Mouse (Mus musculus) 416B (cell line): ENCODE data around the gene Galnt13.
"Not testable (repeated sequence)": the region's sequence is repeated elsewhere in the genome, so short reads cannot be mapped to it uniquely, and the experiment has no call there.

Source experiments
- DNase-seq: peaks from one replicate; pipeline ENCODE4 v3.0.0; 2011; ENCODE audit warnings: low read depth

The Galnt13 gene

DNA sequence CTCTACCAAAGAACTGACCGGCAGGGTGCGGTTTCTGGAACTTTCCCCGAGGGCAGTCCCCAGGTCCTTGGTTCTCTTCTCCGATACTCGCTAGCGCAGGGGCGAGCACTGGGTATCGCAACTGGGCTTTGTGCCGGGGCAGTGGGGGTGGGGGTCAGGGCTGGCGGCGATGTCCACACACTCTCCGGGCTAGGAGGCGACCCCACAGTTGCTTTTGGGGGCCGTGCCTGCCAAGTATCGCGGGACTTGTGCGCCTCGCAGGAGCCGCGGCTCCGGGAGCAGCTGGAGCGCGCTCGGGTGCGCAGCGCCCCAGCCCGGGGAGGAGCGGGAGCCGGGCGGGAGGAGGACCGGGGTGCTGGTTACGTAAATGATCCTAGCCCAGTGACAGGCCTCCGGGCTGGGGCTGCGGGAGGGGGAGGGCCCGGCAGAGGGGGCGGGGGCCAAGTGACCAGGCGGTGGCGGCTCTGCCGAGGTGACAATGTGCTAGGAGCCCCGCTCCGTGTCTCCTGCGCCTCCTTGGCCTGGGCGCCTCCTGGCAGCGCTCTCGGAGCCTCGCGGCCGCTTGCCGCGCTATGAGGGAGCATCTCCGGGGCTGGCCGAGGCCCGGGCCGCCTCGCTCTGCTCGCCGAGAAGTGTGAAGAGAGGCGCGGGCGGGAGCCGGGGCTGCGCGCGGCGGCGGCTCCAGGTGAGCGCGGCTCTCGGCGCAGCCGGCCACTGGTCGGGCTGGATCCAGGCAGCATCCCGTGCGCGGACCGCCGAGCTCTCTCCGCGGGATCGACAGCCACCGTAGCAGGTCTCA lies at the start of gene Galnt13:
Gene Galnt13, plus strand, starts transcription at position 381 of the 799 bp plus-strand sequence.
- no peak for DNase-seq

DNA sequence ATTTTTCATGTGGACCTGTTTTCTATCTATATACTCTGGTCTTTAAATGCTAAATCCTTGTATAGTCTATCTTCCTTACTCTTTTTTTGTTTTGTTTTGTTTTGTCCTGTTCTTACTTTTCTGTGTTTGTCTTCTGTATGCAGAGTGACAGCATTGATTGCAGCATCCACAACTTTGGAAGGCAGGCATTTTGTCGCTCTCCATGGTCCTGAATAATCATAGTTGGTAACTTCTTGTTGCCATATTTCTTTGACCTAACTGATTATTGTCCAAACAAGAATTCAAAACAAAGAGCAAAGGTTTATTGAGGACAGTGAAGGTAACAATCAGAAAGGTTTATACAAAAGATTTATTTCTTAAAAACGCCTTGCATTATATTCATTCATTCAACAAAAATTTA lies 5.1 kb upstream of the Galnt13 start:
- DNase-seq, result peak; percentile 4

DNA sequence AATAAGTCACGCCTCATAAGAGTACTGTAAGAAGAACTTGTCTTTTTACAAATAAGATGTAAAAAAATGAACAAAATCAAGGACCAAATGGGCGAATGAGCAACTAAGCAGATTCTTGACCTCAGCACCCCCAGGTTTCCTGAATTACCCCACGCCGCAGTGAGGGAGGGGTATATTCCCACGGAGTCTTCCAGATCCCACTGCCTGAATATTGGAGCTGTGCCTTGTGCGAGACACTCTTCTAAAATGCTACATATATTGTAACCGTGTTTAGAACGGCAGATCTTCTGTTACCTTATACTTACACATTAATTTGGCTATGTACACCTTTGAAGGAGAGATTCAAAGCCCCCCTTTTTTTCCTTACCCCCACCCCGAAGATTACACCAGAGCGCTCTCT lies 737 bp upstream of the Galnt13 start:
- no peak for DNase-seq

DNA sequence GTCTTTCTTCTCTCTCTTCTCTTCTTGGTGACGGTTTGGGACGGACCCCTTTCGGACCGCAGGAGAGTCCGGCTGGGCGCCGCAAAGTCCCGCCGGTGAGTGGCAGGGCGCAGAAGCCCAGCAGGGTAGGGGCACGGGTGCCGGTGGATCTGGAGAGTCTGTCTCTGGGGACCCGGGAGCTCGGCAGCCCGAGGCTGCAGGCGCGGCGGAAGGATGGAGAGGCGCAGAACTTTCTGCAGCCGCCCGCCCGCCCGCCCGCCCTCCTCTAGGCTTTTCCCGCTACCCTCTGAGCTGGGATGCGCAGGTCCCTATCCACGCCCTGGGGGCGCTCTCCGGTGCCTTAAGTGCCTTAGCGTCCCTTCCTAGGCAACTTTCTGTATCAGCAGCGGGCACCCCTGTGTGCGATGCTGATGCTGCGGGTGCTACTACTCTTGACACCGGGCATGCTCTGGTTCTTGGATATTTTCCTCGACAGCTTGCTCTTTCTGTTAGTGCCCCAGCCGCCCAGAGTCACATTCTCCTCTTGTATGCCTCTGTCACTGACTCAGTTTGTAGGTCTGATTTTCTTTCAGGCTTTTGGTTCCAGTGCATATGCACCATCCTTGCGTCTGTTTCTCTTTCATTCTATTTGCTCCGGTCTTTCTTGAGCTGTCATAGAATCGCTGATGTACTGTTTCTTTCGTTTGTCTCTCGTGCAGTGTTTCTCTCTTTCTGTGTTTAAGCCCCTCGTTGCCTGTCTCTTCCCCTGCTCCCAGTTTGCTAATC lies 801 bp downstream of the Galnt13 start:
- DNase-seq, result no peak

DNA sequence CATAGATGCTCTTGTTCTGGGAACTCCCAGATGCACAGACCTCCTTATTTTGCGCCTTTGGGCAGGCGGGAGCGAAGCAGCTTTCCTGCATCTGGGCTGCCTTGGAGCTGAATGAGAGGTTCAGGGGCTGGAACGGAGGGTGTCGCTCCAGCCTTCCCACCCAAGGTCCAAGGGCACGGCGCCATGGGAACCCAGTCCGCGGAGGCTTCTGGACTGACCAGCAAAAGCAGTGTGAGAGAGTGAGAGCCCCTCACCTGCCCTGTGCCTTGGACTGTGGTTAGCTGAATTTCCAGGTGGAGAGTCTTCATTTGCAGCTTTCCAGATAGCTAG lies 1.3 kb downstream of the Galnt13 start:
- no peak for DNase-seq

DNA sequence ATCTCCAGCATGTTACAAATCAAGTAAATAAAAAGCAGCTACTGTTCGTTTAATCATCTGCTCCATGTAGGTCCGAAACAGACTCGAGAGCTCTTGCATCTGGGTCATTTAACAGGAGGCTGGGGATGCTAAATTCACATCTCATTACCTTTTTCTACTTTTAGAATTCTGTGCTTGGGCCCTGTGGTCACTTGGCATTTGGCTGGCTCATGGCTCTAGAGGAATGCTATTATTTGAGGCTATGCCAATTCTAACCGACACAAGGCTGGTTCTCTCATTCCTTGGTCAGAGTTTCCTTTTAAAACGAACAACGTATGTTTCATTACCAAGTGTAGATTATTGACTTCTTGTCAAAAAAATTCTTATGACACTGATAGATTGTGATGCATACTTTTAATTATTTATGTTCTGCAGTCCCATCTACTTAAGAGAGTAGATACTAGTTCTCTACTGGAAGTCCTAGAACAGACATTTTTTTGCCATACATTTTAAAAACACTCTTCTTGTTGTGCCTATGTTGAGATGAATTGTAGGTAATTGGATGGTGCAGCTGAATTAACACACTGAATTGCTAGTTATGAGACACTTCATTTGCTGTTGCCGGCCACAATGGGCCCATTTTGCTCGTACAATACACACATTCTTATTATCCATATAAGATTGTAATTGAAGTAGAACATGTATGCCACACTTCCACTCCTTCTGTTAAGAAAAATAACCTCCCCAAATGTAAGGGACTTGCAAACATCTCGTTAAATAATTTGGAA lies 6.8 kb downstream of the Galnt13 start:
- no peak for DNase-seq

DNA sequence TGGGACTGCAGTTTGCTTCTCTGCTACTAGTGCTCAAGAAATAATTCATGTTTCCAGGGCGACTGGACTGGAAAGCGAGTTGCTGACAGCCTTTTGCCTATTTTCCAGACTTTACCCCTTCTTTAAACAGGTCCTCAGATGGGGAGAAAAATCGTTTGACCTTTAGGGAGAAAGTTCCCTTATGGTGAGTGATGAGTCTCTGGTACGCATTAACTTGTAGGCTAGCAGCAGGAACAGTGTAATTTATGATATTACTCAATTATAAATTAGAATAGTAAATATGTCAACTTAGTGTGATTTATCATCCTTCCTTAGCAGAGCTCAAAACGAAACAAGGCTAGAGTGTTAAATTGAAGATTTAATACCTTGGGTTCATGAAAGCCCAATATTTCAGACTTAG lies 47.3 kb downstream of the Galnt13 start:
- no peak for DNase-seq

DNA sequence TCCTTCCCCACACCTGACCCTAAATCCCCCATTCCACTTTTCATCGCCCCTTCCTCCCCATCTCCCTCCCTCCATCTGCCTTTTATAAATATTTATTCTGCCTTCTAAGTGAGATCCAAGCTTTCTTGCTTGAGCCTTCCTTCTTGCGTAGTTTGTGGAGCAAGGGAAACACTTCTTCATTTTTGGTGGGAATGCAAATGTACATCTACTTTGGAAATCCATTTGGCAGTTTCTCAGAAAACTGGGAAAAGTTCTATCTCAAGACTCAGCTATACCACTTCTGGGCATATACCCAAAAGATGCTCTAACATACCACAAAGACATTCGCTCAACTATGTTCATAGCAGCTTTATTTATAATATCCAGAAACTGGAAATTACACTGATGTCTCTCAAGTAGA lies 86.9 kb downstream of the Galnt13 start:
- no peak for DNase-seq

DNA sequence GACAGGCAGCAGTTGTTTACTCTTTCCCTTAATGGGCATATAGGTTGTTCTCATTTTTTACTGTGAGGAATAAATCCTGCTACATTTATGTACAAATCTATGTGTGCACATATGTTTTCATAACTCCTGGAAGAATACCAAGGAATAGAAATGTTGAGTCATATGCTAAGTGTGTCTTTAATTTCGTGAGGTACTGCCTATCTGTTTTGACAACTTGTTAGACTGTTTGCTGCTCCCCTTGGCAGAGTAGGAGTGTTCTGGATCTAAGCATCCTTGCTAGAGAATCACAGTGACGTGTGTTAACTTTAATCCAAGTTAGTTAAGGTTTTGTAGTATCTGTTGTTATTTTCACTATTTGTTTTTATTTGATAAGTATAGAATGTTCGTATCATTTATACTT lies 91.0 kb downstream of the Galnt13 start:
- no peak for DNase-seq

DNA sequence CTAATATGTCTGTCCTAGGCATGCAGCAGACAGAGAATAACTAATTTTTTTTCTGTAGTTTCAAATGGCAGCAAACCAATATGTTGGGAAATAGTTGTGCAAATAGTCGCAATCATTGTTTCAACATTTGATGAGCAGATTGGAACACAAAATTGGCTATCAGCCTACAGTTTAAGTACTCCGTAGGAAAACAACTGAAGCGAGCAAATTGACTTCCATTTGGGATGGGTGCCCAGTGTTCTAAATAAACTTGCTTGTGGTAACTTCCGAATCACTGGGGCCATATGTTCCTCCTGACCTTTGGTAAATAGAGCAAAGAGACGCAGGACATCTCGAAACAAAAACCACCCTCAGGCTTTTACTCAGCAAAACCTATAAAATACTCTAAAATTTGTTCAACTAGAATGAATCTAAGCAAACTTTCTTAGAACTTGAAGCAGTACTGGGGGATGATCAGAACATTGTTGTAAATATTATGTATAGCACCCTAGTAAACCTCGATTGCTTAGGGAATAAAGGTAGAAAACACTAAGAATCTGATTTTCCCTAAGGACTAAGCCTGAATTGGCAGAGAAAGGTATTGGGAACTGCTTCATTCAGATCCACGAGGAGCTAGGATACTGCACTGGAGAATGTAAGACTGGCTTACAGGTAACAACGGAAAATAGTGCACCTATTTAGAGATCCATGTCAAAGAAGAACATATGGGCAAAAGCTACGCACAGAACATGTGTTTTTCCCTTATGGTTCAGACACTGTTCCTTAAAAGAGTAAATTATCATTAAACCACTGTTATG lies 122.4 kb downstream of the Galnt13 start:
- no peak for DNase-seq

DNA sequence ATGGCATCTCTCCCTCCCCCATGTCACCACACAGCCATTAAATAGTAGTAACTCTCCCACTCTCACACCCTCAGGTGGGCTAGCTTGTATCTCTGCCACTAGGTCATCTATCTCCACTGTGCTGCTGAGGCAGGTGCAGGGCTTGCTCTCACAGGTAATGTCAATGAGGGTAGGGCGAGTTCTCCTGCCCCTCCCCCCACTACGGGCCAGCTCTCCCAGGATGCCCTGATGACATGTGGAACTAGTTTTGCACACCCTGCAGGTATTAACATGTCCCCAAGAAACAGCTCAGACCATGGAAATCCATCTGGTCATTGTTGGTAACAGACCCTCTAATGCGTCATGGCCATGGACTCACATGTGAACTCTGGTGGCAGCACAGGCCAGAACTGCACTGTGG lies 129.0 kb downstream of the Galnt13 start:
- DNase-seq, result no peak

DNA sequence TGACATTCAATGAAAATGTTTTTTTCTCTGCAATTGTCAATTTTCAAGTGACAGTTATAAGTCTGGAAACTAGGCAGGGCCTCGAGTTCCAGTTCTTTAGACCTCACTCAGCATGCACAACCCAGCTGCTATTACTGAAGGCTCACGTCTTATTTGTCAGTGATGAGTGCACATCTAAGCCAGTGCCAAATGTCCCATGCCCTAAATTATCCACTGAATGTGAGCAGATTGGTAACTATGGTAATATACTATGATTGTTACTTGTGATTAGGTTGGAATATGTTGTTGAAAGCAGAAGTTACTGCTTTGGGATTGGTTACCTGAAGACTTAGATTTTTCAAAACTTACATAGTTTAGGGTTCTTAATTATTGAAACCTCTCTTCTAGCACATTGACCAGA lies 131.1 kb downstream of the Galnt13 start:
- no peak for DNase-seq

DNA sequence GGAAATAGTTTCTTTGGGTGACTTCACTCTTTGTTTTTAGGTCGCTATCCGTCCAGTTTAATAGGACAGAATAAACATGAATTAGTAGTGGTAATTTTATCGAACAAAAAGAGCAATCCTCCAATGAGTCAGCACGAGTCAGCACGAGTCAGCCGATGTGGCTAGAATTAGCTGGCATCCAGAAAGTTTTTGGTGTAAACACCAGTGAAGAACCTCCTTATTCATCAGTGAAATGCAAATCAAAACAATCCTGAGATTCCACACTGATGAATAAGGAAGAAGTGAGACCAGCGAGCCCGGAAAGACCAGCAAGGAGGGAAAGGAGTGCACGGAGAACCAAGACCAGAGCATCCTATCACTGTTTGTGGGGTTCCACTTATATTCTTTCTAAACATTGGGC lies 131.5 kb downstream of the Galnt13 start:
- DNase-seq, result no peak

DNA sequence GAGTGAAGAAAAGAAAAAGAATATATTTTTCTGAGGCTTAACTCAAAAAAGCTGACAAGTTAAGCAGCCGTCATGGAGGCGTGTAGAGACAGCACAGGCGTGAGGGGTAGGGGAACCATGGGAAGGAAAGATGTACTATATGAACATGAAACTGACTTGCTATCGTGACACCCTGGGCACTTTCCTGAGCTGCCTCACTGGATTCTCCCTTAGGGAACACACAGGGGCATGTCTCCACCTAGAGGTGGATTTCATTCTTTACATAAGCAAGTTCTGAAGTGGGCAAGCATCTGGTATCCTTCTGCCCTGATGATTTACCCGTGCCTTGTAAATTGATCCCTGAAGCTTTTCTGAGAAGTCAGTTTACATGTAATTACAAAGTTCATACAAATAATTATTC lies 277.7 kb downstream of the Galnt13 start:
- DNase-seq, result not testable (repeated sequence)

DNA sequence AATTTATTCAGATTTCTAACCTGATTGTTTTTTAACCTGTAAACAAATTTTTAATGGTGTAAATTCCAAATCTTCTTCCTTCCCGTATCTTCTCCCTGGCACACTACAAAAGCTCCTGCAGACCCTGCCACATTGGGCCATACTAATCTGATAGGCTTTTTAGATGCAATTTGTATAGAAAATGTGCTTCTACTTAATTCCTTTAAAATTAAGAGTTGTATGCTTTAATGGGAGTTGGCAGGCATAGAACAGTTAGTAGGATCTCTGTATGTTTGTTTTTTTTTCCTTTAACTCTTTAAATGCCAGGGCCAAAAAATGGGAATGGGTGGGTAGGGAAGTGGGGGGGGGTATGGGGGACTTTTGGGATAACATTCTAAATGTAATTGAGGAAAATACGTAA lies 315.1 kb downstream of the Galnt13 start:
- DNase-seq, result no peak

DNA sequence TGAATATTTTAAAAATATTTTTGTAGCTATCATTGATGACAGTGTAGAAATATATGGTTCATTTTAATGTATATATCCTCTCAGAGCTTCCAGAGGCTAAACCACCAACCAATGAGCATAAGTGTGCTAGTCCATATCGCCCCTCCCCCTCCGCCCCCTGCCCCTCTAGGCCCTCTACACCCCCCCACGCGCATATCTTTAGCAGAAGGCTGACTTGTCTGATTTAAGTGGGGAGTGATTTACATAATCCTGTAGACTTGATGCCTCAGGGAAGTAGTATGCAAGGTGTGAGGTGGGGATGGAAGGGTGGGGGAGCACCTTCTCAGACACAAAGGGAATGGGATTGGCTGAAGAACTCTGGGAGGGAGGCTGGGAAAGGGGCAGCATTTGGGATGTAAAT lies 323.7 kb downstream of the Galnt13 start:
- no peak for DNase-seq

DNA sequence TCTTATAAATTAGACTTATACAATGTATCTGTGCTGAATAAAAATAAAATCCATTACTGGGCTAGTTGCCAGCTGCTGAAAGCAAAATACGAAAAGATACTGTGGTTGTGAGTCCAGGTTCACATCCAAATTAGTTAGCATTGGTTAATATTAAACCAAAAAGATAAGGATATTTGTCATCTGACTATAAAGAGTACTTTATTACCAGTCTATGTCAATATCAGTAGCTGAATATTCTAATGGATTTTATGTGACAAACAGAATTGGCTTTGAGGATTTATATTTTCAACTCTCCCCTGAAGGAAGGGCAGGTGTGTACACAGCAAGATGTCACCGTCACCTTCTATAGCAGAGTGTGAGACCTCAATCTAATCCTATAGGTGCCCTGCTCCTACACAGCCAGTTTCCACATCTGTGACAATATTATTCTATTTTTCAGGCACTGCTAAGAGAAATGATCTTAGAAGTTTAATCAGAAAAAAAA lies 342.7 kb downstream of the Galnt13 start:
- DNase-seq, result no peak

DNA sequence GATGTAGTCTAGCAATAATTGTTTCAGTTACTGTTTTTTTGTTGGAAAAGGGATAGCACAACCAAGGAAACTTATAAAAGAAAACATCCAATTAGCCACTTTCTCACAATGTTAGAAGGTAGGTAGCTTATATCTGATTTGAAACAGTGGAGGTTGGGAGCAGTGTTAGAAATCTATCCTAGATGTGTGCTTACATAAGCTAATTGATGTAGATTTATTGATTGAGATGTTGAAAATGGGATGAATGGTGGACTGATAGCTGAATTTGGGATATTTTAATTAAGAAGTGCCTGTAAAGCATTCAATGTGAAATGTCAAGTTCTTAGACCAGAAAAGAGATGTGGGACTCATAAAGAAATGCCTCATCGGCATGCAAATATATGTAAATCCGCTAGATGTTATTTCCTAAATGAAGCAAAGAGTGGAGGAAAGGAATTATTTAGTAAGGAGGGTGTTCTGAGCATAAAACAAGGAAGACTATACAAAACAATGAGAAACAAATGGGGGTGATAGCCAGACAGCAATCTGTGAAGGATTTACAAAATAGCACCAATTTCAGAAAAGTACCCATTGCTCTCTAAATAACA lies 377.6 kb downstream of the Galnt13 start:
- DNase-seq, result no peak

DNA sequence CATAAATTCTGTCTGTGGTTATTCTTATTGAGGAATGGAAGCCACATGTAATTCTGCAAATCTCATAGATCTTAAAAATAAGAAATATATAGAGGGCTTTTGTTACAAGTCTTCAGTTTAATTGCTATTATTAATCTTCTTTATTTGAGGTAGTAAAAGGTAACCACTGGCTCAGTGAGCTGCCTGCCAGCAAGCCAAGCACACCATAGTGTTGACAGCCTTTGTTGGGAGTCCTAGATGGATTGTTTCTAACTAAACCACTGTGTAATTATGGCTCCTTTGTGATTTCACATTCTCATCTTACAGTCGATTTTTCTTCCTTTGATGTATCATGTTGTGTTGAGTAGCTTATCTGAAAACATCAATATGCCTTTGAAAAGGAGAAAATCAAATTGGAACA lies 405.1 kb downstream of the Galnt13 start:
- DNase-seq, result no peak

DNA sequence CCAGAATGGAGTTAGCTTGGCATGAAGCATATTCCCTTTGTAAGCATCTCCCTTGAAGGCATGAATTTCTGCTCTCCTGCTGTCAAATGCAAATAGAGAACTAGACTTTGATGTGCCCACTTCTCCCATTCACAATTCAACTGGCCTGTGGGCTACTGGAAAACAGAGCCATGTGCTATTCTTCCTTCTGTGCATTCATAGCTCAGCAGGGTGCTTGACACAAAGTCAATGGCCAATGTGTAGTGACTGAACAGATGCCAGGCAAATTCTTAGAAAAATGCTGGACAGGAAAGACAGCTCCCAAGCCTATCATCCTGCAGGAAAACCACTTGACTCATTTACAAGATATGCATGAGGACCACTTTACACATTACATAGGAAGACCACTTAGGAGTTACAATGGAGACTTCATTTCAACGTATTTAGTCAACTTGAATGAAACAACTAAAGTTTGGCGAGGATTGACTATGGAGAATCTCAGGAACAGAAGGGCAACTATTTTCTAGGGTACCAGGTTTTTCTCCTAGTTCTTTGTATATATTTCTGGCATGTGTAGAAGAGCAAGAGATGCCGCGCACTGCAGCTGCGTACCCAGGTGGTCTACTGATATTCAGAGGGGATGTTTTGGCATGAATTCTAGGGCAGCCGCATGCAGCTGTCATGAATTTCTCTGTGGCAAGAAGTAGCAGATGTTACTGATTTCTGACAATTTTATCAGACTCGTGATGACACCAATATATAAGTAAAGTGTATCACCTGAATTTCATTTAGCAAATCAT lies 470.4 kb downstream of the Galnt13 start:
- no peak for DNase-seq
